Mouse (Mus musculus) heart, postnatal 0 days (tissue): Measurements from ENCODE around the gene Maml2. TPM values are rescaled to one million over a fixed set of nuclear protein-coding genes. Genes with fewer than 3 reads are reported as not detected.

Source experiments
- ATAC-seq: fragments of 200-750 bp; cut with Nextera tagmentation; 2 replicates; pipeline ENCODE4 v1.8.0; 2017; ENCODE audit warnings: low read depth, moderate number of reproducible peaks, moderate library complexity; ENCODE audit not compliant: insufficient read depth
- DNase-seq: peaks from one replicate; pipeline ENCODE4 v3.0.0-alpha.2; 2016; ENCODE audit warnings: low spot score
- H3K27ac ChIP-seq: fragments of 300-500 bp; sonication (generic); 2 replicates; pipeline ENCODE4 v1.5.1; 2014; ENCODE audit warnings: low read depth, mild to moderate bottlenecking
- H3K27me3 ChIP-seq: fragments of 300-500 bp; sonication (generic); 2 replicates; pipeline ENCODE4 v1.6.1; 2014; ENCODE audit warnings: low read length, mixed read lengths; ENCODE audit not compliant: control insufficient read depth, insufficient read depth
- H3K36me3 ChIP-seq: fragments of 300-500 bp; sonication (generic); replicated peaks from 2 replicates; pipeline ENCODE4 v1.6.1; 2014; ENCODE audit warnings: low read length, mixed read lengths; ENCODE audit not compliant: control insufficient read depth, insufficient read depth
- H3K4me1 ChIP-seq: fragments of 300-500 bp; sonication (generic); 2 replicates; pipeline ENCODE4 v1.6.1; 2014; ENCODE audit warnings: antibody characterized with exemption; ENCODE audit not compliant: control insufficient read depth, insufficient read depth
- H3K4me2 ChIP-seq: fragments of 300-500 bp; sonication (generic); 2 replicates; pipeline ENCODE4 v1.6.1; 2014; ENCODE audit warnings: low read depth, mild to moderate bottlenecking, low read length, moderate library complexity
- H3K4me3 ChIP-seq: fragments of 300-500 bp; sonication (generic); 2 replicates; pipeline ENCODE4 v1.5.1; 2014; ENCODE audit warnings: low read depth, low read length
- H3K9ac ChIP-seq: fragments of 300-500 bp; sonication (generic); replicated peaks from 2 replicates; pipeline ENCODE4 v1.6.1; 2014; ENCODE audit warnings: low read depth, low read length, mixed read lengths
- H3K9me3 ChIP-seq: fragments of 300-500 bp; sonication (generic); replicated peaks from 2 replicates; pipeline ENCODE4 v1.6.1; 2016; ENCODE audit warnings: low read length; ENCODE audit not compliant: control insufficient read depth
- CTCF ChIP-seq: IDR thresholded peaks from 2 replicates; pipeline ENCODE4 v1.5.1; 2016; ENCODE audit warnings: antibody characterized with exemption, control low read depth, low read depth
- EP300 ChIP-seq: IDR thresholded peaks from 2 replicates; pipeline ENCODE4 v1.6.1; 2016; ENCODE audit warnings: antibody characterized with exemption, low read depth
- WGBS: fragments of 180-500 bp; shearing (Covaris S2); extraction: QIAGEN DNeasy Blood & Tissue Kit; methylation state at CpG from one replicate; pipeline ENCODE4 v1.1.7; 2014; 5-methylcytosine and 5-hydroxymethylcytosine counted together
- polyA plus RNA-seq: library from polyadenylated mRNA; unstranded; fragments of >200 nt; fragmentation: Nextera tagmentation; extraction: Ambion mirVana; gene quantifications from 2 replicates; pipeline ENCODE4 v1.2.1, GENCODE M21; 2015
- total RNA-seq: library from RNA; depleted of rRNA; stranded (reverse); fragments of >200 nt; gene quantifications from 2 replicates; pipeline ENCODE4 v1.2.3, GENCODE M21; 2014; ENCODE audit warnings: low replicate concordance

Gene Maml2
- total and polyA plus RNA-seq, 2 experiments from 2014 or later = 6.0 to 7.0 TPM

DNA sequence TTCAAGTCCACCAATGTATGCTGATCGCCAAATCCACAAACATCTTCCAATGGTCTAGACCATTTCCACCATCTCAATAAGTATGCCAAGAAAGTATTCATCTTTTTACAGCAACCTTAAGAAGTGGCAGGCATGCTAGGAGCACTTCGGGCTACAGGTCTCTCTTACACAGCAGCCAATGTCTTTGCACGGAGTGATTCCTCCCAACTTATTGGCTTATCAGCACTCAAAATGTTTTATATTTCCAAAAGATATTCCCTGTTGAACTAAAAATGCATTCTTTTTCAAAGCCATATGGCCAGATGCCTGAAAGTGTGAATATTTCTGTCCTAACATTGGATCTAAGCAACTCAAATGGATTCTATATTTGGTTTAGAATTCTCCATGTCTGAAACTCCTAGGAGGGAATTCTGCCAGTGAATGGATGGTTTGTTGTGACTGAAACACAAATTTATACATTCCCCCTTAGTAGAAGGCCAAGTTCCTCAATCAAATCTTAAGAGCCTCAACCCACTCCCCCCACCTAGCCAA, 326.2 kb downstream of the Maml2 start:
- H3K27ac ChIP-seq = no peak overlapping the region
- H3K9ac ChIP-seq = no peak overlapping the region
- no peak overlapping the region for H3K4me3 ChIP-seq
- no peak for DNase-seq
- 84% methylated on average over 3 of the region's 3 CpGs for WGBS
- H3K9me3 ChIP-seq = peaks cover 4% of the 10 kb centered on the region; the same call in 1 of the 2 replicates
- no peak for ATAC-seq
- no peak overlapping the region for H3K4me2 ChIP-seq
- H3K4me1 ChIP-seq = no peaks in the 10 kb centered on the region
- TF ChIP-seq EP300 (no peak), CTCF (no peak)
- H3K27me3 ChIP-seq = no peaks in the 10 kb centered on the region
- peaks cover 6% of the 10 kb centered on the region; the same call in 1 of the 2 replicates for H3K36me3 ChIP-seq

DNA sequence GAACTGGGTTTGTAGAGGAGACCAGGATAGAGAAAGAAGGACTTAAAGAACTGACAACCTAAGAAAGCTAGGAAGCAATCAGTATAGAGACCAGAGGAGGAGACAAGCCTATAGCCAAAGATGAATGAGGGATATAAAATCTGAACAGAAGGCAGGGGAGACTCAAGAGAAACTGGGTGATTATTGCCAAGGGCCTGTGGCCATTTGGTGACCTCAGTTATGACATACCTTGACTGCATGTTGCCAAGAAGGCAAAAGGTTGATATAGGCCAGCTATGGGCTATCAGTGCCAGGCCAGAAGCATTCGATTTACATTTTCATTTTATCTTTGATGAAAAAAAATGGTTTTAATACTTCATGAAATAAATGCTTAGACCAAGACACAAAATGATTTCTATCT, 327.0 kb downstream of the Maml2 start:
- 75% methylated on average over 1 of the region's 1 CpGs for WGBS
- ATAC-seq = no peak
- TF ChIP-seq CTCF (no peak), EP300 (no peak)

GRCm38 (mm10) chr9:13625215-13625614, 327.5 kb downstream of the Maml2 start:
- Histone ChIP-seq H3K4me2 (no peak overlapping the region), H3K4me1 (no peaks in the 10 kb centered on the region), H3K4me3 (no peak overlapping the region), H3K9me3 (no peaks in the 10 kb centered on the region), H3K36me3 (peaks cover 6% of the 10 kb centered on the region; the same call in 1 of the 2 replicates), H3K9ac (no peak overlapping the region), H3K27me3 (no peaks in the 10 kb centered on the region), H3K27ac (no peak overlapping the region)
- ATAC-seq = no peak
- no peak for DNase-seq
- WGBS = 94% methylated on average over 3 of the region's 3 CpGs
- TF ChIP-seq CTCF = no peak
- no peak for TF ChIP-seq EP300

More for the DNA sequence above, 327.0 kb downstream of the Maml2 start:
- H3K4me2 ChIP-seq = no peak overlapping the region
- no peaks in the 10 kb centered on the region for H3K4me1 ChIP-seq
- H3K4me3 ChIP-seq = no peak overlapping the region
- H3K27me3 ChIP-seq = no peaks in the 10 kb centered on the region
- H3K36me3 ChIP-seq = peaks cover 6% of the 10 kb centered on the region; the same call in 1 of the 2 replicates
- no peaks in the 10 kb centered on the region for H3K9me3 ChIP-seq
- no peak for DNase-seq
- H3K9ac ChIP-seq = no peak overlapping the region
- no peak overlapping the region for H3K27ac ChIP-seq

DNA sequence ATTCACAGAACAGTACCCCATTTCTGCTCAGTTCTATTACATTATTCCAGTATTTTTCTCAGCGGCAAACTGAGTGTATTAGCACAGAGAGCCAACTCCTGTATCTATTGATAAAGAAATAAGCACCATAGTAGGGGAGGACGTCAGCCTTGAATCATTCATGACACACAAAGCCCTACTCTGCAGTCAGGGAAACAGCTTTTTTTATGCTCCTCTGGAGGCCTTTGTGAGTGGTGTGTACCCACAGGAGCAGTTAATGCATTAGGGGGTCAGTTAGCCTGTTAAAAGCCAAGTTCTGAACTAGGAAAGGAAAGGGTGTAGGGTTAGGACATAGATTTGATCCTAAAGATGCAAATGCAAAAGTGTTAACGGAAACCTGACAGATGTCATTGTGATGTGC, 328.7 kb downstream of the Maml2 start:
- no peak overlapping the region for H3K4me3 ChIP-seq
- H3K27me3 ChIP-seq = no peaks in the 10 kb centered on the region
- DNase-seq = no peak
- ATAC-seq = no peak
- no peaks in the 10 kb centered on the region for H3K4me1 ChIP-seq
- 73% methylated on average over 3 of the region's 3 CpGs for WGBS
- no peaks in the 10 kb centered on the region for H3K9me3 ChIP-seq
- TF ChIP-seq CTCF (no peak), EP300 (no peak)
- peaks cover 2% of the 10 kb centered on the region; the same call in 1 of the 2 replicates for H3K36me3 ChIP-seq
- H3K27ac ChIP-seq = no peak overlapping the region
- H3K4me2 ChIP-seq = no peak overlapping the region
- H3K9ac ChIP-seq = no peak overlapping the region

DNA sequence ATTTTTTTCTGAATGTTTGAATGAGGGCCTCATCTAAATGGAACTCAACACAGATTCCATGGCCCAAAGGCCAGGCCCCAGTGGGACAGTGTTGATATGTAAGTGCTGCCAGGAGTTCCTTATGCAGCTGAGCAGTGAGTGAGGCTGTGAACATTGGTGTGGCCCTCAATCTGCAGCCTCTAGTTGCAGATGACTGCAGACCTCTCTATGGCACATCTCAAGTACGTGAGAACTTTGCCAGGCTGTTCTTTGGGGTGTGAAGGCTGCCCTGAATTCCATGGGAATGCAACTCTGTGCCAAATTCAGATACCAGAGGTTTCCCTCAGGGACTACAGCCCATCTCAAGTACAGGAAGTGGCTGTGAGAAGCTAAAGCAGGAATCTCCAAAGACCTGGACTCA, 335.6 kb downstream of the Maml2 start:
- H3K9ac ChIP-seq = no peak overlapping the region
- no peak for TF ChIP-seq CTCF
- no peak for TF ChIP-seq EP300

DNA sequence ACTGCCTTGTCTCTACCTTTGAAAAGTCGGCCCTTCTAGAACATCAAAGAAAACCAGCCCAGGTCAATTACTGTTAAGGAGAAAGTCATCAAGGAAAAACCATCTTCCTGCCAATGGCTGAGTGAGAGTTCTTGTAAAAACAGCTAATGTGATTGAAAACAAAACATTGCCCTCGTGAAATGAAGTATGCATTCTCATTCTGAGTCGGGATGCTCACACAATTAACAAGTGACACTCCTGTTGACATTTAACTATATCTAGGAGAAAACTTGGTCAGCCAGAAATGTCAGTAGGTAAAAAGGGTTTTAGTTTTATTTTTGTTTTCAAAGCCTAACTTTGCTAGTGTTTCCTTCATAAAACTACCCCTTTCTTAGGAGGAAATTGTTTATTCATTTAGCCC, 341.9 kb downstream of the Maml2 start:
- Histone ChIP-seq H3K4me1 (peaks cover 9% of the 10 kb centered on the region), H3K4me3 (no peak overlapping the region), H3K27me3 (no peaks in the 10 kb centered on the region), H3K27ac (no peak overlapping the region), H3K9ac (no peak overlapping the region), H3K36me3 (no peaks in the 10 kb centered on the region), H3K9me3 (no peaks in the 10 kb centered on the region), H3K4me2 (no peak overlapping the region)
- ATAC-seq = no peak
- WGBS = 50% methylated on average over 3 of the region's 3 CpGs
- TF ChIP-seq EP300 (no peak), CTCF (no peak)
- no peak for DNase-seq

More for the DNA sequence above, 335.6 kb downstream of the Maml2 start:
- Histone ChIP-seq H3K9me3 (no peaks in the 10 kb centered on the region), H3K4me3 (no peak overlapping the region), H3K27ac (peak overlapping the region; percentile 65), H3K36me3 (no peaks in the 10 kb centered on the region), H3K27me3 (no peaks in the 10 kb centered on the region), H3K4me1 (peaks cover 17% of the 10 kb centered on the region), H3K4me2 (no peak overlapping the region)
- WGBS = 4% methylated on average over 1 of the region's 1 CpGs
- ATAC-seq = peak; percentile 82
- peak; percentile 60 for DNase-seq
